Mouse (Mus musculus) common myeloid progenitor, adult 5-6 weeks (primary cell): ENCODE data around the gene Prepl. TPM values are rescaled to one million over a fixed set of nuclear protein-coding genes. Genes with fewer than 3 reads are reported as not detected.

ENCODE experiments used
- ATAC-seq: replicated peaks from 2 replicates; pipeline ENCODE4 v1.8.0; 2016; ENCODE audit warnings: low read depth, mild to moderate bottlenecking, moderate TSS enrichment, inconsistent platforms; ENCODE audit not compliant: poor library complexity, severe bottlenecking
- total RNA-seq: library from RNA; stranded (forward); fragments of 200-1000, 187-1606 nt; gene quantifications from 2 replicates; pipeline ENCODE4 v1.2.3, GENCODE M21; 2017

The Prepl gene
- total RNA-seq: 21.8 and 31.1 TPM in 2 replicates

- ATAC-seq: peak; percentile 95
Measured at GRCm38 (mm10) chr17:85090120-85091099, at the start of gene Prepl, which contains the start of gene Camkmt. TSS of gene Prepl (minus strand) at chr17:85090241. TSS of gene Camkmt (plus strand) at chr17:85090552.

GRCm38 (mm10) chr17:85138393-85138792 is 48.4 kb upstream of the Prepl start:
- ATAC-seq: no peak

GRCm38 (mm10) chr17:85116643-85117042 is 26.6 kb upstream of the Prepl start:
- peak; percentile 62; the same call in 1 of the 2 replicates for ATAC-seq

GRCm38 (mm10) chr17:85113441-85113840 is 23.4 kb upstream of the Prepl start:
- ATAC-seq: no peak

- ATAC-seq: no peak
Measured at GRCm38 (mm10) chr17:85110640-85111039, 20.6 kb upstream of the Prepl start.

GRCm38 (mm10) chr17:85103310-85103709 is 13.3 kb upstream of the Prepl start:
- peak; percentile 65; the same call in 1 of the 2 replicates for ATAC-seq

GRCm38 (mm10) chr17:85101751-85102150 is 11.7 kb upstream of the Prepl start:
- no peak for ATAC-seq

- no peak for ATAC-seq
Measured at GRCm38 (mm10) chr17:85100232-85100631, 10.2 kb upstream of the Prepl start.

GRCm38 (mm10) chr17:85098677-85099323 is 8.8 kb upstream of the Prepl start:
- ATAC-seq: no peak

GRCm38 (mm10) chr17:85096396-85096795 is 6.4 kb upstream of the Prepl start:
- no peak for ATAC-seq

GRCm38 (mm10) chr17:85091762-85092161 is 1.7 kb upstream of the Prepl start:
- no peak for ATAC-seq

GRCm38 (mm10) chr17:85089621-85090020 is 420 bp downstream of the Prepl start:
- peak; percentile 1; the same call in 1 of the 2 replicates for ATAC-seq

- no peak for ATAC-seq
Measured at GRCm38 (mm10) chr17:85089011-85089410, 1.0 kb downstream of the Prepl start.

- no peak for ATAC-seq
Measured at GRCm38 (mm10) chr17:85088401-85088800, 1.6 kb downstream of the Prepl start.

GRCm38 (mm10) chr17:85087591-85087990 is 2.5 kb downstream of the Prepl start:
- no peak for ATAC-seq

- ATAC-seq: no peak
Measured at GRCm38 (mm10) chr17:85086501-85086900, 3.5 kb downstream of the Prepl start.

GRCm38 (mm10) chr17:85085335-85085734 is 4.7 kb downstream of the Prepl start:
- ATAC-seq: no peak

- ATAC-seq: no peak
Measured at GRCm38 (mm10) chr17:85080781-85081180, 9.3 kb downstream of the Prepl start.

GRCm38 (mm10) chr17:85079276-85079675 is 10.8 kb downstream of the Prepl start:
- ATAC-seq: no peak

GRCm38 (mm10) chr17:85074083-85074482 is 16.0 kb downstream of the Prepl start:
- ATAC-seq: no peak

GRCm38 (mm10) chr17:85073214-85073613 is 16.8 kb downstream of the Prepl start:
- no peak for ATAC-seq
